Mouse (Mus musculus) C2C12 (cell line): Measurements from ENCODE around the gene Kcnj4.

Experiments used
- CEBPB ChIP-seq: IDR thresholded peaks from one replicate; pipeline ENCODE4 v1.6.1; 2011; ENCODE audit warnings: low read depth, mild to moderate bottlenecking, control low read depth, moderate library complexity
- CTCF ChIP-seq: IDR thresholded peaks from one replicate; pipeline ENCODE4 v1.5.1; 2011; ENCODE audit not compliant: control insufficient read depth, insufficient read depth, insufficient read length
- FOSL1 ChIP-seq: IDR thresholded peaks from one replicate; pipeline ENCODE4 v1.8.0; 2011; ENCODE audit warnings: mild to moderate bottlenecking, low read length; ENCODE audit not compliant: poor library complexity, insufficient read depth, severe bottlenecking
- MYOD1 ChIP-seq: IDR thresholded peaks from one replicate; pipeline ENCODE4 v1.6.1; 2011; ENCODE audit warnings: low read depth; ENCODE audit not compliant: control insufficient read depth, insufficient read length
- MYOG ChIP-seq: IDR thresholded peaks from one replicate; pipeline ENCODE4 v1.6.1; 2011; ENCODE audit not compliant: control insufficient read depth, insufficient read length; ENCODE audit errors: extremely low read depth
- USF1 ChIP-seq: IDR thresholded peaks from one replicate; pipeline ENCODE4 v1.6.1; 2011; ENCODE audit warnings: low read depth, mild to moderate bottlenecking, control low read depth, moderate library complexity

DNA sequence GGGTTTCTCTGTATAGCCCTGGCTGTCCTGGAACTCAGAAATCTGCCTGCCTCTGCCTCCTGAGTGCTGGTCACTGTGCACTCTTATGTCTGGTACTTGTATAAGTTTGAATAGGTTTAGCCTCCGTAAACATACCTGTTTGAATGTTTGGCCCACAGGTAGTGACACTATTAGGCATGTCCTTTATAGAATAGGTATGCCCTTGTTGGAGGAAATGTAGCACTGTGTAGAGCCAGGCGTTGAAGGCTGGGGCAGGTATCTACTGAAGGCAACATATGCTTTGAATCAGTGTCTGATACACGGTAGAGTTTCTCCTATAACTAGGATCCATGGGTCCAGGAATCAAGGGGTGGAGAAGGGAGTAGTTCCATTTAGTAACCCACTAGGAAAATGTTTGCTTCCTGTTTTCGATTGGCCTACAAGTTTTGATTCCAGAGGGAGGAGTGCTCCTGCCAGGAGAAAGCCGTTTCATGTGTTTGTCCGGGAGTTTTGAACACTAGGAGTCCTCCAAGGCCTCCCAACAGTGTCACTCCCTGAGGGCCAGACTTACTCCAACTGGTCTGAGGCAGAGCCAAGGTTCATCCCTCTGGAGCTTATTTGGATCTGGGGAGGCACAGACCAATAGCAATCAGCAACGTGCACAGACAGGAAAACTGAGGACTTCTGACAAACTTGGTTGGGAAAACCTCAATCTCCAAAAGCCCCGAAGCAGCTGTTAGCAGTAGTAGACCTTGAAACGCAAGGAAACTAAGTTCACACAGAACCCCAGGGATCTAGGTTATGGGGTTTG lies 21.1 kb upstream of the Kcnj4 start:
- TF ChIP-seq CTCF (no peak), CEBPB (no peak), MYOD1 (no peak), FOSL1 (no peak), USF1 (no peak), MYOG (no peak)
